Mouse (Mus musculus) bone marrow macrophage, adult 2 months (primary cell): Measurements from ENCODE around the gene Armh1. TPM values are rescaled to one million over a fixed set of nuclear protein-coding genes. Genes with fewer than 3 reads are reported as not detected.
"Not testable (repeated sequence)": the region's sequence is repeated elsewhere in the genome, so short reads cannot be mapped to it uniquely, and the experiment has no call there.

ENCODE experiments used
- H3K27ac ChIP-seq: 2 replicates; pipeline ENCODE4 v1.5.1; 2012; ENCODE audit warnings: low read depth, low read length; ENCODE audit not compliant: insufficient read depth
- H3K4me1 ChIP-seq: 2 replicates; pipeline ENCODE4 v1.6.1; 2012; ENCODE audit warnings: low read length; ENCODE audit not compliant: control insufficient read depth, insufficient read depth
- H3K4me3 ChIP-seq: 2 replicates; pipeline ENCODE4 v1.5.1; 2012; ENCODE audit warnings: mild to moderate bottlenecking, low read length, moderate library complexity; ENCODE audit not compliant: insufficient read depth
- CTCF ChIP-seq: IDR thresholded peaks from 2 replicates; pipeline ENCODE4 v1.5.1; 2012; ENCODE audit warnings: low read depth, mild to moderate bottlenecking, low read length, moderate library complexity
- POLR2A ChIP-seq: IDR thresholded peaks from 2 replicates; pipeline ENCODE4 v1.6.1; 2012; ENCODE audit warnings: mild to moderate bottlenecking, low read depth, low read length, borderline replicate concordance
- polyA plus RNA-seq: library from polyadenylated mRNA; stranded (reverse); fragments of >200 nt; gene quantifications from 2 replicates; pipeline ENCODE4 v1.2.4, GENCODE M21; 2012; ENCODE audit not compliant: missing spikeins, insufficient read depth, insufficient read length

Armh1 gene
- polyA plus RNA-seq, 1 experiment = not detected

- Histone ChIP-seq H3K4me3 (no peak overlapping the region), H3K4me1 (no peaks in the 10 kb centered on the region; the same call in 1 of the 2 replicates), H3K27ac (0 out of 2 replicates have a peak overlapping the region, but pooled peaks have one; percentile 52)
- no peak for TF ChIP-seq POLR2A
- no peak for TF ChIP-seq CTCF
Measured at GRCm38 (mm10) chr4:117202992-117203354, 49.0 kb downstream of the Armh1 start.

- TF ChIP-seq CTCF (peak; percentile 92), POLR2A (no peak)
- peak overlapping the region; percentile 56 for H3K4me3 ChIP-seq
- H3K4me1 ChIP-seq = no peaks in the 10 kb centered on the region; the same call in 1 of the 2 replicates
- peak overlapping the region; percentile 52 for H3K27ac ChIP-seq
Measured at GRCm38 (mm10) chr4:117202046-117202991, 49.6 kb downstream of the Armh1 start.

- no peak for TF ChIP-seq CTCF
- no peak for TF ChIP-seq POLR2A
- Histone ChIP-seq H3K27ac (no peak overlapping the region), H3K4me1 (peaks cover 7% of the 10 kb centered on the region), H3K4me3 (no peak overlapping the region)
Measured at GRCm38 (mm10) chr4:117191804-117192203, 60.1 kb downstream of the Armh1 start.

DNA sequence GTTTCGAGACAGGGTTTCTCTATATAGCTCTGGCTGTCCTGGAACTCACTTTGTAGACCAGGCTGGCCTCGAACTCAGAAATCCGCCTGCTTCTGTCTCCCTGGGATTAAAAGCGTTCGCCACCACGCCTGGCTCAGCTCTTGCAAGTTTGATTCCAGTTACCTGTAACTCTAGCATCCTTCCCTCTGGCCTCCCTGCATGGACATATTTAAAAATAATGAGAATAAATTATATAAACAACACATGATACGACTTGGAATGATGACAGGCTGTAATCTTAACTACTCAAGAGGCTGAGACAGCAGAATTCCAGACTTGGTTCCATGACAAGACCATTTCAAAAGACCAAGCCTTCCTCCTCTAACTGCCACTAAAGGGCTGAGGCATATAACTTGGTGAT lies 61.3 kb downstream of the Armh1 start:
- peaks cover 7% of the 10 kb centered on the region for H3K4me1 ChIP-seq
- TF ChIP-seq CTCF (no peak), POLR2A (0 out of 2 replicates have a peak, but pooled peaks have one; percentile 66)
- H3K4me3 ChIP-seq = 0 out of 2 replicates have a peak overlapping the region, but pooled peaks have one; percentile 4
- H3K27ac ChIP-seq = peak overlapping the region; percentile 47

DNA sequence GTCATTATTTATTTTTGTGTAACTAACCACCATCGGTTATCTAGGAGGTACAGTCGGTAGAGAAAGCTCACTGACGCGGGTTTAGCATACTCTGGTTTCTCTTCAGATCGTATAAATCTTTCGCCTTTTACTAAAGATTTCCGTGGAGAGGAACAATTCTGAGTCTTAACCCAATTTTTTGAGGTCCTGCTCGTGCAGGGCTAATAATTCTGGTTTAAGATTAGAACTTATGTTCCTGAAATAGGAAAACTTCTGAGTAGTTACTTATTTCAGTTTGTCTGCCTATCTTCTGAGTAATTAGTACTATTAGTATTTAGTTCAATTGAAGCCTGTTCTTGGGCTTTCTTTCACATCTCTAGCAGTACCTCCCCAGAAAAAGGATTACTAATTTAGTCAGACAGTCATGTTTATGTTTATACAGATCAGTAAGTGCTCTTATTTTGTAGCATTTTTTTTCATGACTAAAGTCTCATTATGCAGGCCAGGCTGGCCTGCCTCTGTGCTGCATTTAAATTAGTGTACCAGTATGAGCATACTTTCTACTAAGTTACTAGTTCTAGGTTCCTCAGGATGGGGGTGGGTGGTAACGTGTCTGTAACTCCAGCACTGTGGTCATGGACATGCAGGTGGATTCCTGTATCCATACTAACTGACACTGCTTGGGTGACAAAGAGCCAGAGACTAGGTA lies 61.9 kb downstream of the Armh1 start:
- H3K4me3 ChIP-seq = 0 out of 2 replicates have a peak overlapping the region, but pooled peaks have one; percentile 4
- peaks cover 7% of the 10 kb centered on the region for H3K4me1 ChIP-seq
- TF ChIP-seq CTCF (no peak), POLR2A (peak; percentile 80; the same call in 1 of the 2 replicates)
- peak overlapping the region; percentile 47 for H3K27ac ChIP-seq

- Histone ChIP-seq H3K4me1 (peaks cover 7% of the 10 kb centered on the region), H3K27ac (peak overlapping the region; percentile 68), H3K4me3 (peak overlapping the region; percentile 70)
- TF ChIP-seq POLR2A (no peak), CTCF (peak; percentile 90)
Measured at GRCm38 (mm10) chr4:117189382-117189855, 62.5 kb downstream of the Armh1 start.

GRCm38 (mm10) chr4:117188969-117189368 lies 63.0 kb downstream of the Armh1 start:
- TF ChIP-seq POLR2A (no peak), CTCF (no peak)
- Histone ChIP-seq H3K4me3 (peak overlapping the region; percentile 70), H3K4me1 (peaks cover 7% of the 10 kb centered on the region), H3K27ac (peak overlapping the region; percentile 68; the same call in 1 of the 2 replicates)

DNA sequence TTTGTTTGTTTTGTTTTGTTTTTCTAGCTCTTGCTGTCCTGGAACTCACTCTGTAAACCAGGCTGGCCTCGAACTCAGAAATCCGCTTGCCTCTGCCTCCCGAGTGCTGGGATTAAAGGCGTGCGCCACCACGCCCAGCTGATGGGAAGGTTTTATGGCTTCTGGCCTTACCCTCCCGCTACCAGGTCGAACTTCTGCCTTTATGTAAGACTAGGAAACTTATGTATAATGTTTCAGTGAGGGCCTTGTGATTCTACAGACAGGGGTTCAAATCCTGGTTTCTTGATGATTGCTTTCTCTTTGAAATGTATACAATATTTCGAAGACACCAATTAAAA lies 69.2 kb downstream of the Armh1 start:
- Histone ChIP-seq H3K4me3 (peak overlapping the region; percentile 96), H3K27ac (peak overlapping the region; percentile 71)
- not testable (repeated sequence) for H3K4me1 ChIP-seq

DNA sequence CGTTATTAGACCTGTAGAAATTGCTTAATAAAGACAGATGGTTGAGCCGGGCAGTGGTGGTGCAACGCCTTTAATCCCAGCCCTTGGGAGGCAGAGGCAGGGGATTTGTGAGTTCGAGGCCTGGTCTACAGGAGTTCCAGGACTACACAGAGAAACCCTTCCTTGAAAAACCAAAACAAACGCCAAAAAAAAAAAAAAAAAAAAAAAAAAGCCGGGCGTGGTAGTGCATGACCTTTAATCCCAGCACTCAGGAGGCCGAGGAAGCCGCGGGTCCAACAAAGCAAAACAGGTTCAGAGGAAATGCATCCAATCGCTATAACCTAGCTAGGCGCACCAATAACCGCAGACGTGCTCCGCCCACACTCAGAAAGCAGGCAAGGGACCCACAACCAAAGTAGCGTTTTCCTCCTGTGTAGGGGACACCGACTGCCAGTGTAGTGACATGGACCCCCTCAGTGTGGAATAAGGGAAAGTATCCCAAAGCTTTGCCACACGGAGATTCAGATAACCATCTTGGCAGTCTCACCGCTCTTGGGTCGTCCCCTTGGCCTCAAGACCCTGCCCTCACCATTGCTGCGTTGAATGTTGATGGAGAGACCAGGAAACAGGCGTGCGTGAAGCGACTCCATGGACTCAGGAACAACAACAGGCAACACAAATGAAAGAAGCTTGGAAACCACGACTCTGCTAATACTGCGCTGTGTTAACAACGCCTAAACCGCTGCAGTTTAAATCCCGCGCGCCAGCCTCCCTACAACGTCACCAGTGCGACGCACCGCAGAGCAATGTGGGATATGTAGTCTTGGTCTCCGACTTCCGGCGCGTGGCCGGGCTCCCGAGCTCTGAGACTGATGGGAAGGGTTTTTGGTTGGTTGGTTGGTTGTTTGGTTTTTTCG lies 69.8 kb downstream of the Armh1 start, which contains the start of gene Kif2c:
TSS of gene Kif2c (minus strand) at position 777 of the 896 bp plus-strand sequence.
- Histone ChIP-seq H3K4me3 (peak within 1 kb of the TSS; percentile 96), H3K27ac (peak within 1 kb of the TSS; percentile 71), H3K4me1 (peaks cover 6% of the 10 kb centered on the region)
- TF ChIP-seq CTCF (no peak), POLR2A (no peak)
